27 mouse cellular contexts compared by ENCODE assay signal in the genomic region with DNA sequence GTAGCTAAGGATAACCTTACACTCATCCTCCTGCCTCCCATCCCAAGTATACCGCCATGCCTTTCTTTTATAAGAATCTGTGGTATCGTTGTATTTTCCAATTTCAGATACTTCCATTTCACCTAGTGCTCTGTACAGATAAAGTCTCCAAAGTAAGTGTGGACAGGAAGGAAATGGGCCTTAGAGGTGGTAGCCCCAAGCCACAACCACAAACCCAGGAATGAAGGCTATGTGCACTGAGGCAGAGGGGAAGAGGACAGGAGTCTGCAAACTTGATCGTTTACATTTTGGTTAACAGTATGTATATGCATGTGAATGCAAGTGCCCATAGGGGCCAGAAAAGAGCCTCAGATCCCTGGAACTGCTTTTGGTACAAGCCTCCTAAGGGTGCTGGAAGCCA.
"Had no signal": no experiment of that assay in that cellular context is flagged by ENCODE, and none has a peak within 500 bp of the region (broad histone marks: within the 10 kb centered on the region; RNA-seq: fewer than 3 reads in every experiment).

No protein-coding gene starts in this region.

- ATAC-seq: forebrain, embryonic 13.5 days; forebrain, embryonic 14.5 days; forebrain, embryonic 15.5 days; forebrain, embryonic 16.5 days; forebrain, postnatal 0 days had no signal

- DNase-seq: cerebellum, adult 2 months; cerebellum, adult 9-10 months; cerebellum, adult 9-11 months; cerebellum, postnatal 10 days; cerebellum, postnatal 14 days; cerebellum, postnatal 25 days; cerebellum, postnatal 36 days; forebrain, postnatal 0 days; gastrocnemius, adult 2 months; gastrocnemius, postnatal 10 days; gastrocnemius, postnatal 14 days; gastrocnemius, postnatal 25 days; gastrocnemius, postnatal 36 days; heart, adult 11 months; heart, adult 18-20 months; heart, adult 2 months had no signal

- H3K27me3 ChIP-seq: embryonic facial prominence, embryonic 12.5 days; embryonic facial prominence, embryonic 13.5 days; embryonic facial prominence, embryonic 15.5 days; forebrain, embryonic 12.5 days; forebrain, embryonic 13.5 days; forebrain, embryonic 15.5 days had no signal

- H3K4me3 ChIP-seq: embryonic facial prominence, embryonic 10.5 days; embryonic facial prominence, embryonic 12.5 days; embryonic facial prominence, embryonic 13.5 days; embryonic facial prominence, embryonic 15.5 days; erythroblast, embryonic 14.5 days; forebrain, embryonic 10.5 days; forebrain, embryonic 12.5 days; forebrain, embryonic 13.5 days; forebrain, embryonic 15.5 days; gastrocnemius, adult 2 months; heart, adult 2 months had no signal

- H3K4me1 ChIP-seq: embryonic facial prominence, embryonic 12.5 days; embryonic facial prominence, embryonic 13.5 days; embryonic facial prominence, embryonic 15.5 days had no signal

- H3K4me2 ChIP-seq: embryonic facial prominence, embryonic 12.5 days; embryonic facial prominence, embryonic 13.5 days; embryonic facial prominence, embryonic 15.5 days; forebrain, embryonic 12.5 days; forebrain, embryonic 13.5 days; forebrain, embryonic 15.5 days had no signal

- H3K9ac ChIP-seq: embryonic facial prominence, embryonic 12.5 days; embryonic facial prominence, embryonic 13.5 days; embryonic facial prominence, embryonic 15.5 days; forebrain, embryonic 12.5 days; forebrain, embryonic 13.5 days; forebrain, embryonic 15.5 days; forebrain, postnatal 0 days had no signal

- H3K9me3 ChIP-seq: embryonic facial prominence, embryonic 10.5 days; embryonic facial prominence, embryonic 12.5 days; embryonic facial prominence, embryonic 13.5 days; embryonic facial prominence, embryonic 15.5 days; forebrain, embryonic 10.5 days; forebrain, embryonic 12.5 days; forebrain, embryonic 13.5 days; forebrain, embryonic 15.5 days had no signal

- H3K27ac ChIP-seq: embryonic facial prominence, embryonic 10.5 days; embryonic facial prominence, embryonic 12.5 days; embryonic facial prominence, embryonic 13.5 days; embryonic facial prominence, embryonic 15.5 days; forebrain, embryonic 10.5 days; forebrain, embryonic 12.5 days; forebrain, embryonic 13.5 days; forebrain, embryonic 15.5 days; gastrocnemius, adult 2 months; heart, adult 2 months had no signal

- H3K36me3 ChIP-seq: embryonic facial prominence, embryonic 12.5 days; embryonic facial prominence, embryonic 13.5 days; embryonic facial prominence, embryonic 15.5 days; forebrain, embryonic 12.5 days; forebrain, embryonic 15.5 days had no signal
